Mouse (Mus musculus): ENCODE measurements around the gene Lrmda. TPM values are rescaled to one million over a fixed set of nuclear protein-coding genes. Genes with fewer than 3 reads are reported as not detected.

Lrmda gene
- polyA plus RNA-seq, 1 experiment from 2014 or later = not detected

GRCm38 (mm10) chr14:21990321-21991021 lies 29.0 kb upstream of the Lrmda start:
- peak overlapping the region; percentile 27; the same call in 1 of the 2 replicates for H3K9ac ChIP-seq (replicated peaks; ENCODE audit: low read length)
- H3K27me3 ChIP-seq (ENCODE audit: control insufficient read depth, insufficient read depth, low read length) = peaks cover 35% of the 10 kb centered on the region
- H3K9me3 ChIP-seq (ENCODE audit: control insufficient read depth, low read length) = no peaks in the 10 kb centered on the region
- H3K4me2 ChIP-seq (ENCODE audit: low read length) = peak overlapping the region; percentile 88
- peak overlapping the region; percentile 77 for H3K4me3 ChIP-seq (replicated peaks; ENCODE audit: low read depth, low read length)
- WGBS = under 1% methylated on average over 31 of the region's 31 CpGs
- H3K36me3 ChIP-seq (ENCODE audit: control insufficient read depth, insufficient read depth, low read length) = peaks cover under 1% of the 10 kb centered on the region; the same call in 1 of the 2 replicates
- H3K27ac ChIP-seq (replicated peaks; ENCODE audit: low read depth, low read length) = peak overlapping the region; percentile 55; the same call in 1 of the 2 replicates
- peak; percentile 70 for DNase-seq
- peaks cover 38% of the 10 kb centered on the region for H3K4me1 ChIP-seq (ENCODE audit: control insufficient read depth, insufficient read depth, low read length)
- ATAC-seq (ENCODE audit: low FRiP score, low TSS enrichment) = no peak

- no peaks in the 10 kb centered on the region for H3K9me3 ChIP-seq (ENCODE audit: control insufficient read depth, low read length)
- 0 out of 2 replicates have a peak overlapping the region, but pooled peaks have one; percentile 20 for H3K9ac ChIP-seq (replicated peaks; ENCODE audit: low read length)
- ATAC-seq (ENCODE audit: low FRiP score, low TSS enrichment) (no peak), DNase-seq (peak; percentile 77)
- H3K4me3 ChIP-seq (replicated peaks; ENCODE audit: low read depth, low read length) = peak overlapping the region; percentile 77
- H3K27ac ChIP-seq (replicated peaks; ENCODE audit: low read depth, low read length) = no peak overlapping the region
- H3K4me1 ChIP-seq (ENCODE audit: control insufficient read depth, insufficient read depth, low read length) = peaks cover 36% of the 10 kb centered on the region
- H3K36me3 ChIP-seq (ENCODE audit: control insufficient read depth, insufficient read depth, low read length) = no peaks in the 10 kb centered on the region
- H3K4me2 ChIP-seq (ENCODE audit: low read length) = peak overlapping the region; percentile 88
- peaks cover 38% of the 10 kb centered on the region for H3K27me3 ChIP-seq (ENCODE audit: control insufficient read depth, insufficient read depth, low read length)
- under 1% methylated on average over 26 of the region's 26 CpGs for WGBS
Measured at GRCm38 (mm10) chr14:21991251-21991780, 28.2 kb upstream of the Lrmda start.

GRCm38 (mm10) chr14:21991856-21992255 lies 27.7 kb upstream of the Lrmda start:
- WGBS = 11% methylated on average over 5 of the region's 5 CpGs
- Histone ChIP-seq H3K36me3 (ENCODE audit: control insufficient read depth, insufficient read depth, low read length) (no peaks in the 10 kb centered on the region), H3K27ac (replicated peaks; ENCODE audit: low read depth, low read length) (no peak overlapping the region), H3K4me2 (ENCODE audit: low read length) (peak overlapping the region; percentile 88), H3K9me3 (ENCODE audit: control insufficient read depth, low read length) (no peaks in the 10 kb centered on the region), H3K27me3 (ENCODE audit: control insufficient read depth, insufficient read depth, low read length) (peaks cover 43% of the 10 kb centered on the region), H3K9ac (replicated peaks; ENCODE audit: low read length) (no peak overlapping the region), H3K4me3 (replicated peaks; ENCODE audit: low read depth, low read length) (no peak overlapping the region), H3K4me1 (ENCODE audit: control insufficient read depth, insufficient read depth, low read length) (peaks cover 36% of the 10 kb centered on the region)
- ATAC-seq (ENCODE audit: low FRiP score, low TSS enrichment) (no peak), DNase-seq (peak; percentile 56)

- Histone ChIP-seq H3K4me2 (ENCODE audit: low read length) (peak overlapping the region; percentile 88), H3K4me1 (ENCODE audit: control insufficient read depth, insufficient read depth, low read length) (peaks cover 33% of the 10 kb centered on the region), H3K4me3 (replicated peaks; ENCODE audit: low read depth, low read length) (no peak overlapping the region), H3K9me3 (ENCODE audit: control insufficient read depth, low read length) (no peaks in the 10 kb centered on the region), H3K9ac (replicated peaks; ENCODE audit: low read length) (no peak overlapping the region), H3K27me3 (ENCODE audit: control insufficient read depth, insufficient read depth, low read length) (peaks cover 43% of the 10 kb centered on the region), H3K27ac (replicated peaks; ENCODE audit: low read depth, low read length) (no peak overlapping the region), H3K36me3 (ENCODE audit: control insufficient read depth, insufficient read depth, low read length) (no peaks in the 10 kb centered on the region)
- ATAC-seq (ENCODE audit: low FRiP score, low TSS enrichment) = no peak
- DNase-seq = no peak
- WGBS = 44% methylated on average over 4 of the region's 4 CpGs
Measured at GRCm38 (mm10) chr14:21992321-21992885, 27.1 kb upstream of the Lrmda start.

- WGBS = 20% methylated on average over 14 of the region's 14 CpGs
- H3K4me2 ChIP-seq (ENCODE audit: low read length) = peak overlapping the region; percentile 71
- peaks cover 33% of the 10 kb centered on the region for H3K4me1 ChIP-seq (ENCODE audit: control insufficient read depth, insufficient read depth, low read length)
- H3K4me3 ChIP-seq (replicated peaks; ENCODE audit: low read depth, low read length) = peak overlapping the region; percentile 45
- no peaks in the 10 kb centered on the region for H3K36me3 ChIP-seq (ENCODE audit: control insufficient read depth, insufficient read depth, low read length)
- H3K27me3 ChIP-seq (ENCODE audit: control insufficient read depth, insufficient read depth, low read length) = peaks cover 43% of the 10 kb centered on the region
- peak; percentile 40 for DNase-seq
- no peak overlapping the region for H3K27ac ChIP-seq (replicated peaks; ENCODE audit: low read depth, low read length)
- H3K9me3 ChIP-seq (ENCODE audit: control insufficient read depth, low read length) = no peaks in the 10 kb centered on the region
- ATAC-seq (ENCODE audit: low FRiP score, low TSS enrichment) = no peak
- H3K9ac ChIP-seq (replicated peaks; ENCODE audit: low read length) = no peak overlapping the region
Measured at GRCm38 (mm10) chr14:21993251-21994060, 26.1 kb upstream of the Lrmda start.

GRCm38 (mm10) chr14:21994061-21994990 lies 25.2 kb upstream of the Lrmda start:
- 2% methylated on average over 44 of the region's 44 CpGs for WGBS
- peaks cover 26% of the 10 kb centered on the region for H3K4me1 ChIP-seq (ENCODE audit: control insufficient read depth, insufficient read depth, low read length)
- peaks cover 43% of the 10 kb centered on the region for H3K27me3 ChIP-seq (ENCODE audit: control insufficient read depth, insufficient read depth, low read length)
- no peaks in the 10 kb centered on the region for H3K9me3 ChIP-seq (ENCODE audit: control insufficient read depth, low read length)
- peak overlapping the region; percentile 49; the same call in 1 of the 2 replicates for H3K9ac ChIP-seq (replicated peaks; ENCODE audit: low read length)
- H3K27ac ChIP-seq (replicated peaks; ENCODE audit: low read depth, low read length) = no peak overlapping the region
- H3K36me3 ChIP-seq (ENCODE audit: control insufficient read depth, insufficient read depth, low read length) = no peaks in the 10 kb centered on the region
- ATAC-seq (ENCODE audit: low FRiP score, low TSS enrichment) (no peak), DNase-seq (peak; percentile 62)
- H3K4me2 ChIP-seq (ENCODE audit: low read length) = peak overlapping the region; percentile 71
- peak overlapping the region; percentile 45 for H3K4me3 ChIP-seq (replicated peaks; ENCODE audit: low read depth, low read length)

GRCm38 (mm10) chr14:21995031-21995754 lies 24.3 kb upstream of the Lrmda start:
- H3K27ac ChIP-seq (replicated peaks; ENCODE audit: low read depth, low read length) = peak overlapping the region; percentile 53; the same call in 1 of the 2 replicates
- peaks cover 43% of the 10 kb centered on the region for H3K27me3 ChIP-seq (ENCODE audit: control insufficient read depth, insufficient read depth, low read length)
- peak overlapping the region; percentile 49 for H3K9ac ChIP-seq (replicated peaks; ENCODE audit: low read length)
- H3K4me3 ChIP-seq (replicated peaks; ENCODE audit: low read depth, low read length) = peak overlapping the region; percentile 45
- no peaks in the 10 kb centered on the region for H3K9me3 ChIP-seq (ENCODE audit: control insufficient read depth, low read length)
- peak; percentile 32; the same call in 1 of the 2 replicates for ATAC-seq (ENCODE audit: low FRiP score, low TSS enrichment)
- peak overlapping the region; percentile 71 for H3K4me2 ChIP-seq (ENCODE audit: low read length)
- peak; percentile 78 for DNase-seq
- H3K4me1 ChIP-seq (ENCODE audit: control insufficient read depth, insufficient read depth, low read length) = peaks cover 26% of the 10 kb centered on the region
- WGBS = under 1% methylated on average over 36 of the region's 36 CpGs
- no peaks in the 10 kb centered on the region for H3K36me3 ChIP-seq (ENCODE audit: control insufficient read depth, insufficient read depth, low read length)

Measured in midbrain, embryonic 14.5 days (tissue).